Mouse (Mus musculus) spleen, adult 2 months (tissue): ENCODE results near the gene Ccr7.

ENCODE experiments used
- CTCF ChIP-seq: fragments of 200-500 bp; IDR thresholded peaks from 2 replicates; pipeline ENCODE4 v1.5.1; 2011; ENCODE audit warnings: mild to moderate bottlenecking, inconsistent platforms; ENCODE audit not compliant: insufficient read depth, insufficient read length, insufficient replicate concordance; ENCODE audit errors: extremely low read depth
- POLR2A ChIP-seq: fragments of 200-500 bp; IDR thresholded peaks from 2 replicates; pipeline ENCODE4 v1.6.1; 2011; ENCODE audit warnings: low read depth, low read length, inconsistent platforms

DNA sequence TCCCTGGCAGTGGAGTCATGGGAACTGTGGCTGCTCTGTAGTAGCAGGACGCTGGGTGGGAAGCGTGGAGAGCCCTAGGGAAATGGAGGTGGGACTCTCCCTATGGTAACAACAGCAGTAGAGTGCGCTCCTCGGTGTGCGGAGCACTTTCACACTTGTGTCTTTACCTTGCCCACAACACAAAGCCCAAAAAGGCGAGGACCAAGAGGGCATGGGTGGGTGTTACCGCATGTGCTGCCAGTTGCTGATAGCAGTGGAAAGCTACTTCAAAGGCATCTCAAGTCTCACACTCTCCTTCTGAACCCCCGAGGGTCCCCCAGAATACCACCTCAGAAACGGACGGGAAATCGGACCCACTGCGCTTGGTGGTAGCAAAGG lies 23.4 kb downstream of the Ccr7 start:
- TF ChIP-seq CTCF (no peak), POLR2A (no peak)
